Mouse (Mus musculus): Measurements from ENCODE around the gene Lpp. TPM values are rescaled to one million over a fixed set of nuclear protein-coding genes. Genes with fewer than 3 reads are reported as not detected.

Lpp gene
- total RNA-seq (2015) (2.5 and 3.8 TPM in 2 replicates), total RNA-seq (2017) (1.2 and 1.3 TPM in 2 replicates)

DNA sequence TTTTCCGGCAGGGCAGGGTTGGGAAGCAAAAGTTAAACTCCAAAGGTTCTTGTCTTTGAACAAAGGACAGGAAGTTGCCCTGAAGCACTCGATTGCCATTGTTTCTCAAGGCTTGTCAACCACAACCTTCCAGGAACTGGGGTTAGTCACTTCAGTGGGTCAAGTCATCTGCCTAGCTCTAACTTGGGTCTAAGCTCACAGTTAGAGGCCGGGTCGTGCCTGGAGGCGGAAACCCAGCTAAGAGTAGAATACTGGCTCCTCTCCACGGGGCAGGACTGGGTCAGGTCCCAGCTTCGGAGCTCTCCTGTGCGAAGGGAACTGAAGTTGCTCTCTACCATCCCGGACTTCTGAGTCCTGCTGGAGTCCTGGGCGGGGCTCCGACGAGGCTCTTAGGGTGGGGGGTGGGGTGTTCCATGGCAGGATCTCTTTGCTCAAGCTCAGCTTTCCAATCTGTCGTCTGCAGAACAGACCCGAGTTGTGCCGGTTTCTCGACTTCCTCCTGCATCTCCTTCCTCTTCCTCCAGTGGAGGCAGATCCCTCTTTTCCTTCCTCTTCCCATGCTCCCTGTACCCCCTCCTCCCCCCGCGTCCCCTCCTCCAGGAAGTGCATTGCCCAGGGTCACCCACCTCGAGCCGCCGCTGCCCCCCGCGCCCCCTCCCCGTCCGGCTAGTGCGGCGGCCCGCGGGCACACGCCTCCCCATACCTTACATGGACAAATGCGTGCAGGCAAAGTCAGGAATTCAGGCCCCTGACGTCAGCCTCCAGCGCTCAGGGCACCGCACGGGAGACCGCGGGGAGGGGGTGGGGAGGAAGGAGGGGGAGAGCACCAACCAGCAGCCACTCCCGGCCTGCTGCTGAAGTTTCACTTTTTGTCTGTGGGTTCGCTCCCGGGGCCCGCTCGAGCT is at the start of gene Lpp:
TSS of gene Lpp (plus strand) at position 857 of the 905 bp plus-strand sequence.
- ATAC-seq (replicated peaks; ENCODE audit: poor library complexity): peak; percentile 62

DNA sequence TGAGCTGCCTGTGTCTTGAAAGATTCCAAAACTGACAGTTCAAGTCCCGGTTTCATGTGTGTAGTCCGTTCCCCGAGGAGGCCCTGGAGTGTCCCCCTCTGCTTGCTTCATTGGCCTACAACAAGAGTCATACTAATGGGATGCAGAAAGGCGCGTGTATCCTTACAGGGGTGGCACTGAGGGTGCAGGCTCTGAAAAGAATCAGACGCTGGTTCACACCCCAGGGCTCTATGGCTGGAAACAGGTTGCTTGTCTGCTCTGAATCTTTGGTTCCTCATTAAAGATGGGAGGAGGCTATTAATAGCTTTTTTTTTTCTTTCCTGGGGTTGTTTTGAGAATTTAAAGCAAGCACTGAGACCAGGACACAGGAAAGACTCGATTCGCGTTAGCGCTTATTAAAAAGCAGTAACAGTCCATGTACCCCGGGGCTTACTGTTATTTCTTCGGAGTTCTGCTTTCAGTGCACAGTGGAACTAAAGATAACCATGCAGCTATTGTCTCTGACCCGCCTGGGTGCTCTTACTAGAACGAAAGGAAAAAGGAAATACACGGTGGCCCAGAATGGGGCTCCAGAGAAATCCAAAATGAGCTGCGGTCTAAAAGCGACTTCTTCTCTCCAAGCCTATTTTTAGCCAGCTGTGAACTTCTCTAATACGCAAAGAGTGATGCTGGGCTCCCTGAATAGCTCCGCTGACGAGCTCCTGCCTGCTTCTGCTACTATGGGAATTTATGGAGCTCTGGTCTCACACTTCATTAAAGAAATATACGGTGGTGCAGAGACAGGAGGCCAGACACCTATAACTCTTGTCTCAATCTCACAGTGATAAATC is 45.5 kb upstream of the Lpp start:
- peak; percentile 75 for ATAC-seq (replicated peaks; ENCODE audit: poor library complexity)

DNA sequence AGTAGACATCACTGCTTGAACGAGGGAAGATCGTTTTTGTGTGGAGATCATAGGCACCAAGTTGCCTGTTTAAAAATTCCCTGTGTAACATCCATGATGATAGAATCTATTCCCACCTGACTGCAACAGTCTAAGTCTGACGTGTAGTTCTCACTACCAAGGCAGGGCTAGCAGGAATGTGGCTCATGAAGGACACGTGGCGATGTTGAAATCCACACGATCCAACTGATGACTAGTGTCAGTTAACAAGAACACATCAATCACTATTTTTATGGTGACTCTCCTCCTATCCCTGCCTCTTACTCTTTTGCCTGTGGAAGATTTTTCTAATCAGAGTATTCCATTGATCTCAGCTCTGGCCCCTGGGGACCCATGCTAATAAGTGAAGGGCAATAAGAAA is 43.0 kb upstream of the Lpp start:
- no peak for ATAC-seq (replicated peaks; ENCODE audit: poor library complexity)

DNA sequence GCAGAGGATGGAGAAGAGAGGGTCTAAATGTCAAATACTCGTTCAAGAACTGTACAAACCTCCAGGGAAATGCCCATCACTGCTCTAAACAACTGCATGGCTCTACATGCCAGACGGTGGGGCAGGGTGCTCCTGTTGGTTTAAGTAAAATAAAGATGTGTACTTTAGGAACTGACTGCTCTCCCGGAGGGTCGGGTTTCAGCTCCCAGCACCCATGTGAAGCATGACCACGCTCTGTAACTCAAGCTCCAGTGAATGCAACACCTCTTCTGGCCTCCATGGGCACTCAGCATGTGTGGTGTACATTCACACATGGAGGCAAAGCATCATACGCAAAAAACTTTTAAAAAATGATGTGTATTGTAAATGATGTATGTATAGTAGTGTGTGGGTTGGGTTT is 42.6 kb upstream of the Lpp start:
- ATAC-seq (replicated peaks; ENCODE audit: poor library complexity): no peak

DNA sequence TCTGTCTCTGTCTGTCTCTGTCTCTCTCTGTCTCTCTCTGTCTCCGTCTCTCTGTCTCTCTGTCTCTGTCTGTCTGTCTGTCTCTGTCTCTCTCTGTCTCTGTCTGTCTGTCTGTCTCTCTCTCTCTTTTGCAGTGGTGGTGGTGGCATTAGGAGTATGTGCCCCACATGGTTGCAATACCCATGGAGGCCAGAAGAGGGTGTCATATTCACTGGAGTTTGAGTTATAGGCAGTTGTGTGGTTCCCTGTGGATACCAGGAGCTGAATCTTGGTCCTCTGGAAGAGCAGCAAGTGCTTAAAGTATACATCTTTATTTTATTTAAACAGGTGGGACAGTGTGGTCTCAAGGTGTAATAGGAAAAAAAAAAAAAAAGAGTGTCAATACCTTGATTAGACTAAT is 41.5 kb upstream of the Lpp start:
- no peak for ATAC-seq (replicated peaks; ENCODE audit: poor library complexity)

DNA sequence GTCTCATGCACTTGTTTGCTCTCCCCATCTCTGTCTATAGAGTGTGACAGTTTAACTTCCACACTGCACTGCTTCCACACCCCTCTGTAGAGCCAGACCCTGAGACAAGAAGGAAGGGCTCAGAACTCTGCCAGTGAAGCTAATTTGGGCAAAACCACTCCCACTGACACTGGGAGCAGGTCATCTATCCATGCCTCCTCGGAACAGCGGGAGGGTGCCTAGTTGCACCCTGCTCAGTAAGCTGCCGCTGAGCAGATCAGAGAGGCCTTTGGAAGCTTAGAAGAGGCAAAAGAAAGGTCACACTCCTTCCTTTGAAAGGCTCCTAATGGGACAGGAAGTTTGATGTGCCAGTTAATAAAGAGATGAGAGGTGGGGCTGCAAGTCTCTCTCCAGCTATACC is 39.5 kb upstream of the Lpp start:
- ATAC-seq (replicated peaks; ENCODE audit: poor library complexity): no peak

DNA sequence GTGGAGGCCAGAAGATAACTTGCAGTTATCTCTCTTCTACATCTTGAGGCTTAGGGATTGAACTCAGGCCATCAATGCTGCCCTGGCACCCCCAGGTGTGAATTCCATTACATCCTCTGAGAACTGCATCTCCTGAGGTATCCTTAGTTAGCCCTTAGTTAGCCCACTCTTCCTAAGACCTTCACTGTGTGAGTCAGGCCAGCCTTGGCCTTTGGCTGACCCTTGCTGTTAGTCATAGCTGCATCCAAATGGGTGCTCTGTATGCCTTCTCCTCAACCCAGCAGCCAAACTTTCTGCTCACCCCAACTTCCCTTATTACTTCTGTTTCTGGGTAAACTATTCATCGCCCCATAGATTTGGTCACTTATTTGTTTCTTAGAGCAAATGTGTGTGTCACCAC is 31.6 kb upstream of the Lpp start:
- ATAC-seq (replicated peaks; ENCODE audit: poor library complexity): no peak

DNA sequence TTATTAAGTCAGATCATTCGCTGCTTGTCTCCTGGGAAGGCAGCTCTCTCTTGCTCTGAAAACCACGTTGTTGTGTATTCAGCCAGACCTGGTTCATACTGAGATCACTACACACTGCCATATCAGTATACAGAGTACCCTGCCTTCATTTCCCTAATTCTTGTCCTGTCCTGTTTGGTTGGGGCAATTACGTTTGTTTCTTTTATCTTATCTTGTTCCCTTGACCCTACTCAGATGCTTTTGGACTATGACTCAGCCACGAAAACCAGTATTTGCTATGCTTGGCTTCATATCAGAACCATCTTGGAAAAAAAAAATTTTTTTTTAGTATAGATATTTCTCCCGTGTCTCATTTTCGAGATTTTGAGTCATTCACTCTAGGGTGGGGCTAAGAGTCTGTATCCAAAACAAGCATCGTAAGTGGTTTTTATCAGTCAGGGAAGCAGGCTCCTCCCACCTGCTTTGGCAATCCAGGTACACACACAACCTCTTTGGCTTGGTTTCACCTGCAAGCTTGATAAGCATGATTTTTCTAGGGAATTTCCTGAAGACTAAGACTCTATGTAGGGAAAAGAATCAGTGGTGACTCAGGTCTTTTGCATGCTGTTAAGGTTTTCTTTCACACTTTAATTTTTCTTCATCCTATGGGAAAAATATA is 29.1 kb upstream of the Lpp start:
- ATAC-seq (replicated peaks; ENCODE audit: poor library complexity): no peak

DNA sequence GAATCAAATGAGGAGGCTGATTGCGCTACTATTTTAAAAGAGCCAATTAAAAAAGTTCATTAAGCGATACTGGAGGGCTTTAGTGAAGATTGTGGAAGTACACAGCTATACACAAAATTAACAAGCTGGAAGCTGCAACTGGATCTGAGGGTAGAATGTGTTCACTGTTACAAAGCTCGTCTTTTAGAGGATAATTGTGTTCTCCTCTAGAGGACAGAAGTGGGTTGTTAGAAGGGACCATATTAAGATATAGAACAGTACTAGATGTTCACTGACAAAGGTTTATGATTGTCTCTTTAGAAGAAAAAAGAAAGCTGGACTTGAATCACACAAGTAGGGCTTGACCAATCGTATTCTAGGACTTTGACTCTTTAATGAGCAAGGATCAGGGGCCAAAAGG is 27.4 kb upstream of the Lpp start:
- ATAC-seq (replicated peaks; ENCODE audit: poor library complexity): no peak

DNA sequence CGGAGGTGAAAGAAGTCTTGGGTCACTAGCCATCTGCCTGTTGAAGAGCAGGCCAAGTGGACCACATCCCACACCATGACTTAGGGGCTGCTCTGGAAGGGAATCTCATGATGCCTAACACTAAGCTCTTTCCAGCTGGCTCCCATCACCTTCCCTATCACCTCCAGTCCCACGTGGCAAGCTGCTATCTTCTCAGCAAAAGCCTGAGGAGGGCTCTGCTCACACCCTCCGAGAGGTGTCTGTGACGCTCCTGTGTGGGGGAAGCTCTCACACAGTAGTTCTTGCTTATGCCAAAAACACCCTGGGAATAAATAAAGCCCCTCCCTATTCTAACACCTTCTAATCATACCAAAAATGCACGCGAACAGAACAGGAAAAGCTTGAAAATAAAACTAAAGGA is 26.2 kb upstream of the Lpp start:
- no peak for ATAC-seq (replicated peaks; ENCODE audit: poor library complexity)

DNA sequence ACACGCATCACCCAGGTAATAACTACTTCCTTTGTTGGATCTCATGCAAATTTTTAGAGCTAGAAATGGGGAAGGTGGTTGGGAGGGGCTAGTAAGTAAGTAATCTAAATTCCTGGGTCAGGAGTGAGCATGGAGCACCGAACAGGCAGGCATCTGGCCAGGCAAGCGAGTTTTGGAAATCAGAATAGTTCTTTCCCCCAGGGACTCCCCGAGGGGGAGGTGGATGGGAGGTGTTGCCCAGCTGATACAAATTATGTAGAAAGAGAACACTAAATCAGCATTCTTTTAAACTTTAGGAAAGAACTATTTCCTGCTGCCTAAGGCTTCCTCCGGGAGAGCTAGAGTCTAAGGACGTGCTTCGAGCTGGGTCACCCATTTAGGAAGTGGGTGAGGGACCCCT is 25.8 kb upstream of the Lpp start:
- no peak for ATAC-seq (replicated peaks; ENCODE audit: poor library complexity)

DNA sequence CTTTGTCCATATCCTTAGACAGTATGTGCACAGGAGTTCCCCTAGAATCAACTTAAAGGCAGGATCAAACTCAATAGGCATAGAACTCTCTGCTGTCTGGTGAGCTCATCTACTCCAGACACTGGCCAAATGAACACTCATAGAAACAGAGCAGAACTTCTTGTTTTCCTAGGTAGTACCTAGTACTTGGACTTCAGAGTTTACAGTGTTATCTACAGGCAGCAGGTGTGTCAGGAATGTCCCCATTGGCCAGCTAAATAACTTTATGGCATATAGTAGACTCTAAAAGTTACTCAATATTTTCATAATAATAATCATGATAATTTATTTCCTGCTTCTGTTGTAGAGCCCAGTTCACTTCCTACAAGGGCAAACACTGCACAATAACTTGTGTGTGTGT is 16.8 kb upstream of the Lpp start:
- no peak for ATAC-seq (replicated peaks; ENCODE audit: poor library complexity)

DNA sequence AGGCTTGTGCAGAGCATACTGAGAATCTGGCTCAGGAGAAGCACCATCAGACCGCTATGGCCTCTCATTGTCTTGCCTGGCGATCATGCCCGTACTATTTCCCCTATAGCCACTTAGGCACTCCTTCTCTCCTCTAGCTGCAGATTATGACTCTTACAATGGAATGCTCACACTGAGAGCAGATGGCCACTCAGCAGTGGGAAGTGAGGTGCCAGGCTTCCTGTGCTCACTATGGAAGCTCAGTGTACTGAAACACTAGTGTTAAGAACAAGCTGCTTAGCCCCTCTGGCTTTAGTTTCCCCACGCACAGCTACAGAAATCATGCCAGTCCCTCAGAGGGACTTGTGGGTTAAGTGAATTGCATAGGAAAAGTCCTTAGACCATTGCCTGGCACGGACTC is 2.7 kb upstream of the Lpp start:
- no peak for ATAC-seq (replicated peaks; ENCODE audit: poor library complexity)

DNA sequence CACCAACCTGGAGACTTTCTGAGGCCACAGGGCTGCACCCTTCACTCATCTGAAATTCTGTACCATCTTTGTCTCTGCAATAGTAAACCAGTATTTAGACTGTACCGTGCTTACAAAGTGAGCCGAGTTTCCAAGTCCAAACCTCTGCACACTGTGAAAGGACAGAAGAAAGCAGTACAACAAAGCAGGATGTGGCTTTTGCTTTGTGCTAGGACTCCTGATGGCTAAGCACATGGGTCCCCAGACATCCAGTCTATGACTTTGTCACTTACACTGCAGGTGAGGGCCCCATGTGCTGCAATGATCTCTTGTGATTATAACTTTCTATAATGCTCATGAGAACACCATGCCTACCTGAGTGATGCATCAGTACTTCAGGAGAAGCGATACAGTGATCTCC is 2.2 kb upstream of the Lpp start:
- ATAC-seq (replicated peaks; ENCODE audit: poor library complexity): no peak

DNA sequence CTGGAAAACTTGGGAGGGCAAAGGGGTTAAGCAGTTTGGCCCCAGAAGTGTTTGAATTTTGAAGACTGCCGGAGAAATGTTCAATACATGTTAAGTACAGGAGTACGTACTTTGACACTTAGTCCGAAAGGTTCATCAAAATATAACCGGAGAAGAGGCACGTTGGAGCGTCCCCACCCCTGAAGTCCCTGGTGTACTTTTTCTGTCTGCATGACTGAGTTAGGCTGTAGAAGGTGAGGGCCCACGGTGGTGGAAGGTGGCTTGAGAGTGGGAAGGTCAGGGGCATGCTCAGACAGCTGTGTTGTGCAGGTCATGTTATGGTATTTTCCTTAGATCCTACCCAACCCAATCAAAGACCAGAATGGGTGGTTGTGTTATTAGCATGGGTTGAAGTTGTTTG is 1.4 kb upstream of the Lpp start:
- no peak for ATAC-seq (replicated peaks; ENCODE audit: poor library complexity)

DNA sequence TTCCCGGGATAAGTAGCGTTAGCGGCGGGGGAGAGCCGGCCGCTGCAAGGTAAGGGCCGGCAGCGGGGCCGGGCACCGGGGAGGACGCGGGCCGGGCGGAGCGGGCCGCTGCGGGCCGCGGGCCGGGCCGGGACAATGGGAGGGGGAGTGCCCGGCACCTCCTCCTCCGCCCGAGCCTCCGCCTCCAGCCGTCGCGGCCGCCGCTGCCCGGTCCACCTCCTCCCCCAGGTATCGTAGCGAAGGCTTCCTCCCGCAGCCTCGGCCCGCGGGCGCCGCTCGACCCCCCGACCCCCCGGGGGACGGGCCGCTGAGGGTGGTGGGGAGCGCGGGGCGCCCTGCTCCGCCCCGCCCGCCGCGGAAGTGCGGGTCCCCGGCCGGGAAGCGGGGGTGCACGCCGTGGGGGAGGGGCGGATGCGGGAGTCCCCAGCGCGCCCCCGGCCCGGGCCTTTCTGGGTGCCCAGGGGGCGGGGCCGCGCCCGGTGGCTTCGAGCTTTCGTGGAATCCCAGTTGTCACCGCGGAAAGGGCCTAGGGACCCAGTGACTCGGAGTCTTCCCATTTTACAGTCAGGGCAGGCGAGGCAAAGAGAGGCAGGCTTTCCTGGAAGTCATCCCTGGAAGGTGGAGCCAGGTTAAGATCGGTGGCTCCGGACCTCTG is 376 bp downstream of the Lpp start:
- ATAC-seq (replicated peaks; ENCODE audit: poor library complexity): peak; percentile 21; the same call in 1 of the 2 replicates

DNA sequence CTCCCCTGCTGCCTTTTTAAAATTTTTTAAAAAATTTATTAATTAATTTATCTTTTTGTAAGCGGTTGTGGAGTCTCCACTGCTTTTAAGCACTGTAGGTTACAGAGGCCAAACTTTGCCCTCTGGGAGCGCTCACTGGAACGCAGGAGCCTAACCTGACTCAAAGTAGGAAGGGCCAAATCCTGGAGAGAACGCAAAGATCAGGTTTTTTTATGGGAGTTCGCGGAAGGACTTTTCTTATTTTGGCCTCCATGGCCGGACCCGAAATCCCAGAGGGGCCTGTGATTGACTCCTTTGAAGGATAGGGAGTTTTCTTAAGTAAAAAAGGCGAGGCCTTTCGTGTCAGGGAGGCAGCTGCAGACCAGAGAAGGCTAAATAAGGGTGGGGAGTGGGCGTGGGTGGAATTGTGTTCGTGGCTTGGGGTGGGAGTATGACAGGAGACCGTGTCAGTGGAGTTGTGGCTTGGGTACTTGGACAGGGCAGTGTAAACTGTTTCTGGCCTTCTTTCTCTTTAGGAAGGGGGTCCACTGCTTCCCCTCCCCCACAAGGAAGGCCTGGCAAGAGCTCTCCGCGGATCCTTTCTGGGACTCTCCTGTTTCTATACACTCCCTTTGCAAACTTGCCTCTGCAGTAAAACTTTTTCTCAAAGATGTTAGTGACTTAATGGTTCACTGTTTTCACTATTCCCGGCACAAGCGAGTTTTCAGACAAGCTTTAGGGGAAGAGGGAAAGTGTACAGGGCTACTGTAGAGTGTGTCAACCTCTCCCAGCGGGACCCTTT is 1.1 kb downstream of the Lpp start:
- no peak for ATAC-seq (replicated peaks; ENCODE audit: poor library complexity)

DNA sequence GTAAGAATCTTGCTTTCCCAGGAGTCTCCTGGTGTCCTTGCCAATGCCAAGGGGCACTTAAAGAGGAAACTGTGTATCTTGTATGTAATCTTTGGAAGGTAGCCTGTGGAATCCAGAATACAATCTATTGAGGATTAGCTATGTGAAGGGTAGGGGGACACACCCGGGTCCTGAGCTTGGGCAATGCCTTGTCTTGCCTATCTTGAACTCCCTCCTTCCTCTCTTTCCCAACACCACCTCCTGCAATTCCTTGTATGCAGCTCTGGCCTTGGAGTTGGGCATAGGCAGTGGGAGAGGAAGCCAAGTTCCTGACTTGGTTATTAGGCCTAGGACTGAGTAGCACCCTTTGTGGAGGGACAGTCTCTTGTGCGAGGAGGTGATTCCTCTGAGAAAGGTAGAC is 1.8 kb downstream of the Lpp start:
- no peak for ATAC-seq (replicated peaks; ENCODE audit: poor library complexity)

DNA sequence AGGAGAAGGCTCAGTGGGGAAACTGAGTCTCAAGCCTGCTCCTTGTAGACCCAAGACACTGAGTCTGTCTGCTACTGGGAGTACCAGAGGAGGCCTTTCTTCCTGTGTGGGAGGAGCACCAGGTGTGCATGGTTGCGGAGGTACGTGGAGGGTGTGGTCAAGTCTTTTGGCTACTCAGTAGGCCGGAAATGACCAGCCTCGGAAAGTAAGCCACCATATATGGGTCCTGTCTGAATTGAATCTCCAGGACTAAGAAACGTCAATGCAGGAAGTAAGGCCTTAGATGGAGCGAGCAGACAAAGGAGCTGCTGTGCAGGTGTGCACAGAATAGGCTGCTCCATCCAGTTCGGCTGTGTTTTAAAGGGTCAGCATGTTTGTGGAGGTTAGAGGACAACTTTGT is 3.2 kb downstream of the Lpp start:
- ATAC-seq (replicated peaks; ENCODE audit: poor library complexity): no peak

DNA sequence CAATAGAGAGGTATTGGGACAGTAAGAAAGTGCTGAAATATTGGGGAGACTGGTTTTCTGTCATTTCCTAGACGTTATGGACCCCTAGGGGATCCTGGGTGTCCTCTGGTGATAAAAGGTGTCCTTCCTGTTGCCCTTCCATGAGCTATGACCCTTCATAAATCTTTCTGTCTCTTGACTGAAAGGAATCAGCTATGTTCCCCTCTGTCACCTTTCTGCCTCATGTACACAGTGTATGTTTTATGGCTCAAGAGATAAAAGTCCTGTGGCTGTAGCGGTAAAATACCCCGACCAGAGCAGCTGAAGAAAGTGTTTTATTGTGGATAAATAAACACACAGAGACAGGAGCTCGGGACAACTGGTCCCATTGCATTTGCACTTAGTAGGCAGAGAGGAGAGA is 5.2 kb downstream of the Lpp start:
- ATAC-seq (replicated peaks; ENCODE audit: poor library complexity): no peak

Data from megakaryocyte progenitor cell, adult 5-6 weeks (primary cell).